Mouse (Mus musculus): Measurements from ENCODE around the gene Foxa1.

The Foxa1 gene

GRCm38 (mm10) chr12:57541931-57542745, 4.6 kb downstream of the Foxa1 start:
- in situ Hi-C loops (cut with MboI, MseI): loop anchor here (5.0 to 25.0 kb wide), 4 partner anchors 280 to 1670 kb away; partner anchors contain the start of genes Fbxo33 (in 2 of the 2) and Pax9 (in 2 of the 2)

GRCm38 (mm10) chr12:57541118-57541517, 5.6 kb downstream of the Foxa1 start:
- in situ Hi-C loops (cut with MboI, MseI): loop anchor here (5.0 to 25.0 kb wide), 4 partner anchors 279 to 1671 kb away; partner anchors contain the start of genes Fbxo33 (in 2 of the 2) and Pax9 (in 2 of the 2)

- in situ Hi-C loops (cut with MboI, MseI): loop anchor here (10.0 to 25.0 kb wide), 4 partner anchors 255 to 1673 kb away; partner anchors contain the start of genes Fbxo33 (in 2 of the 2) and Pax9 (in 1 of the 2)
These were observed 7.1 kb downstream of the Foxa1 start for GRCm38 (mm10) chr12:57539551-57539985.

- in situ Hi-C loops (cut with MboI, MseI): loop anchor here (10.0 to 25.0 kb wide), 4 partner anchors 254 to 1673 kb away; partner anchors contain the start of genes Fbxo33 (in 2 of the 2) and Pax9 (in 1 of the 2)
These were observed 7.8 kb downstream of the Foxa1 start for GRCm38 (mm10) chr12:57538588-57539550.

GRCm38 (mm10) chr12:57537791-57538587, 8.7 kb downstream of the Foxa1 start:
- in situ Hi-C loops (cut with MboI, MseI): loop anchor here (10.0 to 25.0 kb wide), 4 partner anchors 253 to 1674 kb away; partner anchors contain the start of genes Fbxo33 (in 2 of the 2) and Pax9 (in 1 of the 2)

GRCm38 (mm10) chr12:57536909-57537670, 9.6 kb downstream of the Foxa1 start:
- in situ Hi-C loops (cut with MboI, MseI): loop anchor here (10.0 to 25.0 kb wide), 4 partner anchors 252 to 1675 kb away; partner anchors contain the start of genes Fbxo33 (in 2 of the 2) and Pax9 (in 1 of the 2)

- in situ Hi-C loops (cut with MboI, MseI): loop anchor here (10.0 to 25.0 kb wide), 4 partner anchors 251 to 1676 kb away; partner anchors contain the start of genes Fbxo33 (in 2 of the 2) and Pax9 (in 1 of the 2)
These were observed 10.4 kb downstream of the Foxa1 start for GRCm38 (mm10) chr12:57536056-57536908.

GRCm38 (mm10) chr12:57534879-57535611, 11.7 kb downstream of the Foxa1 start:
- in situ Hi-C loops (cut with MboI, MseI): loop anchor here (10.0 to 25.0 kb wide), 4 partner anchors 250 to 1677 kb away; partner anchors contain the start of genes Fbxo33 (in 2 of the 2) and Pax9 (in 1 of the 2)

GRCm38 (mm10) chr12:57534517-57534878, 12.2 kb downstream of the Foxa1 start:
- in situ Hi-C loops (cut with MboI, MseI): loop anchor here (10.0 to 25.0 kb wide), 4 partner anchors 250 to 1678 kb away; partner anchors contain the start of genes Fbxo33 (in 2 of the 2) and Pax9 (in 1 of the 2)

- in situ Hi-C loops (cut with MboI, MseI): loop anchor here (10.0 to 25.0 kb wide), 4 partner anchors 246 to 1682 kb away; partner anchors contain the start of genes Fbxo33 (in 2 of the 2) and Pax9 (in 1 of the 2)
These were observed 16.2 kb downstream of the Foxa1 start for GRCm38 (mm10) chr12:57530474-57530873.

- in situ Hi-C loops (cut with MboI, MseI): loop anchor here (25.0 kb wide), 3 partner anchors 266 to 1684 kb away; partner anchors contain the start of genes Fbxo33 (in 2 of the 2) and Pax9 (in 1 of the 2)
These were observed 18.4 kb downstream of the Foxa1 start for GRCm38 (mm10) chr12:57528335-57528734.

- in situ Hi-C loops (cut with MboI, MseI): no loop called here
These were observed 30.9 kb downstream of the Foxa1 start for GRCm38 (mm10) chr12:57515702-57516377.

- in situ Hi-C loops (cut with MboI, MseI): no loop called here
These were observed 32.2 kb downstream of the Foxa1 start for GRCm38 (mm10) chr12:57514552-57514951.

GRCm38 (mm10) chr12:57511560-57511959, 35.2 kb downstream of the Foxa1 start:
- in situ Hi-C loops (cut with MboI, MseI): no loop called here

- in situ Hi-C loops (cut with MboI, MseI): no loop called here
These were observed 35.6 kb downstream of the Foxa1 start for GRCm38 (mm10) chr12:57511127-57511526.

GRCm38 (mm10) chr12:57509726-57510125, 37.0 kb downstream of the Foxa1 start:
- in situ Hi-C loops (cut with MboI, MseI): no loop called here

- in situ Hi-C loops (cut with MboI, MseI): no loop called here
These were observed 37.8 kb downstream of the Foxa1 start for GRCm38 (mm10) chr12:57508938-57509337.

All from T-helper 17 cell (primary cell).